Mouse (Mus musculus) embryonic facial prominence, embryonic 12.5 days (tissue): ENCODE data around the gene Hspe1. TPM values are rescaled to one million over a fixed set of nuclear protein-coding genes. Genes with fewer than 3 reads are reported as not detected.

Experiments
- ATAC-seq: fragments of 200-750 bp; cut with Nextera tagmentation; 2 replicates; pipeline ENCODE4 v1.8.0; 2017; ENCODE audit not compliant: insufficient number of reproducible peaks, insufficient read depth, low FRiP score, low TSS enrichment
- H3K27ac ChIP-seq: fragments of 300-500 bp; sonication (generic); 2 replicates; pipeline ENCODE4 v1.5.1; 2016; ENCODE audit warnings: mild to moderate bottlenecking
- H3K27me3 ChIP-seq: fragments of 300-500 bp; sonication (generic); 2 replicates; pipeline ENCODE4 v1.6.1; 2016; ENCODE audit warnings: mild to moderate bottlenecking, moderate library complexity
- H3K36me3 ChIP-seq: fragments of 300-500 bp; sonication (generic); 2 replicates; pipeline ENCODE4 v1.6.1; 2016; ENCODE audit warnings: mild to moderate bottlenecking
- H3K4me1 ChIP-seq: fragments of 300-500 bp; sonication (generic); 2 replicates; pipeline ENCODE4 v1.6.1; 2016
- H3K4me2 ChIP-seq: fragments of 300-500 bp; sonication (generic); replicated peaks from 2 replicates; pipeline ENCODE4 v1.6.1; 2016; ENCODE audit warnings: mild to moderate bottlenecking, moderate library complexity
- H3K4me3 ChIP-seq: fragments of 300-500 bp; sonication (generic); 2 replicates; pipeline ENCODE4 v1.5.1; 2016; ENCODE audit warnings: mild to moderate bottlenecking
- H3K9ac ChIP-seq: fragments of 300-500 bp; sonication (generic); 2 replicates; pipeline ENCODE4 v1.6.1; 2016; ENCODE audit warnings: mild to moderate bottlenecking, moderate library complexity
- H3K9me3 ChIP-seq: fragments of 300-500 bp; sonication (generic); 2 replicates; pipeline ENCODE4 v1.6.1; 2016; ENCODE audit warnings: mild to moderate bottlenecking, moderate library complexity
- WGBS: fragments of 180-500 bp; shearing (Covaris S2); methylation state at CpG from one replicate; pipeline ENCODE4 v1.1.7; 2016; 5-methylcytosine and 5-hydroxymethylcytosine counted together
- polyA plus RNA-seq: library from polyadenylated mRNA; unstranded; fragments of >200 nt; fragmentation: Nextera tagmentation; extraction: Ambion mirVana; gene quantifications from 2 replicates; pipeline ENCODE4 v1.2.1, GENCODE M21; 2016

The Hspe1 gene
- polyA plus RNA-seq, 1 experiment from 2014 or later: 440 TPM

GRCm38 (mm10) chr1:55087401-55087904, 479 bp upstream of the Hspe1 start:
- H3K36me3 ChIP-seq: peaks cover 43% of the 10 kb centered on the region
- H3K4me1 ChIP-seq: peaks cover 27% of the 10 kb centered on the region
- peak overlapping the region; percentile 96 for H3K4me3 ChIP-seq
- under 1% methylated on average over 43 of the region's 57 CpGs for WGBS
- peak overlapping the region; percentile 95 for H3K27ac ChIP-seq
- peak overlapping the region; percentile 92 for H3K4me2 ChIP-seq
- H3K27me3 ChIP-seq: no peaks in the 10 kb centered on the region
- no peaks in the 10 kb centered on the region for H3K9me3 ChIP-seq
- peak; percentile 81 for ATAC-seq
- peak overlapping the region; percentile 94 for H3K9ac ChIP-seq

DNA sequence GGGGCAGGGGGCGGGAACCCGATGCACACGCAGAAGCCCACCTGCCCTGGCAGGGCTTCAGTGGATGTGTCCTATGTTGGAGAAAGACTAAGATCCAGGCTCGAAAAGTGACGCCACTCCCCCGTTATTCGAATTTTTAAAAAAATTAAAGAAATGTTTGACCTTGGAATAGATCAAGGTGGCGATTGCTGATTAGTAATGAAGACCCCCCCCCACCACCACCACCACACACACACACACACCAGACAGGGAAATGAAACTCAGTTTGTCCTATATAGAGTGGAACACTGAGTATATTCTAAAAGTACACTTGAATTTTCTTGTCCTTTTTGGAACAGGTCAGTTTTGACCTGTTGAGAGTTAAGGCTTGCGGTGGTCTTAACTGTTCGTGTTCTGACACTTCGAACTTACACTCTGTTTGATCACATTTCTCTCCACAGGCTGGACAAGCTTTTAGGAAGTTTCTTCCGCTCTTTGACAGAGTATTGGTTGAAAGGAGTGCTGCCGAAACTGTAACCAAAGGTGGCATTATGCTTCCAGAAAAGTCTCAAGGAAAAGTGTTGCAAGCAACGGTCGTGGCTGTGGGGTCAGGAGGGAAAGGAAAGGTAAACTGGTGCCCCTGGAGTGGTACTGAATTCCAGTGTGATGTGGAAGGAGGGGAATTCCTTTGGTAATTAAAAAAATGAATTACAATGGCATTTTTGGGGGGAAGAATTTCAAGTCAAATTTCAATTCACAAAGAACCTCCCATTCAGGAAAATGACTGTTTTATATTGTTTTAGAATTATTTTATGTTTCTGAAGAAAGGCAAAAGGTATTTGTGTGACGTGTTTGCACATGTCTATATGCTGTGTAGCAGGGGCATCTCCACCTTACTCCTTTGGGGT, 922 bp downstream of the Hspe1 start:
- H3K27ac ChIP-seq: peak overlapping the region; percentile 95
- WGBS: 7% methylated on average over 16 of the region's 16 CpGs
- peaks cover 33% of the 10 kb centered on the region for H3K36me3 ChIP-seq
- no peaks in the 10 kb centered on the region for H3K27me3 ChIP-seq
- H3K9ac ChIP-seq: peak overlapping the region; percentile 94
- H3K4me1 ChIP-seq: peaks cover 27% of the 10 kb centered on the region
- no peaks in the 10 kb centered on the region for H3K9me3 ChIP-seq
- no peak; the same call in 1 of the 2 replicates for ATAC-seq
- H3K4me2 ChIP-seq: peak overlapping the region; percentile 92
- H3K4me3 ChIP-seq: peak overlapping the region; percentile 96

- Histone ChIP-seq H3K27me3 (no peaks in the 10 kb centered on the region), H3K4me3 (peak overlapping the region; percentile 9; the same call in 1 of the 2 replicates), H3K9me3 (no peaks in the 10 kb centered on the region), H3K9ac (peak overlapping the region; percentile 94), H3K36me3 (peaks cover 29% of the 10 kb centered on the region), H3K4me2 (peak overlapping the region; percentile 92), H3K4me1 (peaks cover 22% of the 10 kb centered on the region), H3K27ac (no peak overlapping the region)
- WGBS: 88% methylated on average over 5 of the region's 5 CpGs
- no peak for ATAC-seq
These were observed 1.6 kb downstream of the Hspe1 start for GRCm38 (mm10) chr1:55089498-55090064.

- H3K4me2 ChIP-seq: no peak overlapping the region
- no peak overlapping the region for H3K9ac ChIP-seq
- H3K27me3 ChIP-seq: no peaks in the 10 kb centered on the region
- no peak overlapping the region for H3K4me3 ChIP-seq
- H3K36me3 ChIP-seq: peaks cover 19% of the 10 kb centered on the region
- 81% methylated on average over 2 of the region's 2 CpGs for WGBS
- no peaks in the 10 kb centered on the region for H3K9me3 ChIP-seq
- H3K4me1 ChIP-seq: peaks cover 9% of the 10 kb centered on the region
- no peak overlapping the region for H3K27ac ChIP-seq
- ATAC-seq: no peak
These were observed 4.1 kb downstream of the Hspe1 start for GRCm38 (mm10) chr1:55092056-55092455.

DNA sequence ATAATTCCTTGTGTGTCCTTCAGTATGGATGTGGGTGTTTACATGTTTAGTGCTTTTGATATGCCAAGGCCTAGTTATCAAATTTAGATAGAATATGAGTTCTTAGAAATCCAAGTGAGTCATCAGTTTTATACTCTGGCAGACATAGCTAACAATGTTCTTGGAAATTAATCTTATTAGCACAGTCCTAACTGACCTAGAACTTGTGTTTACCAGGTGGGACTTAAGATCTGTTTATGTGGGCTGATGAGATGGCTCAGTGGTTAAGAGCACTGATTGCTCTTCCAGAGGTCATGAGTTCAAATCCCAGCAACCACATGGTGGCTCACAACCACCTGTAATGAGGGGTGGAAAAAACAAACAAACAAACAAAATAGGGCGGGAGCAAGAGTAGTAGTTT, 4.5 kb downstream of the Hspe1 start:
- Histone ChIP-seq H3K27ac (no peak overlapping the region), H3K36me3 (peaks cover 19% of the 10 kb centered on the region), H3K9ac (no peak overlapping the region), H3K4me2 (no peak overlapping the region), H3K4me3 (no peak overlapping the region), H3K27me3 (no peaks in the 10 kb centered on the region), H3K4me1 (peaks cover 9% of the 10 kb centered on the region), H3K9me3 (no peaks in the 10 kb centered on the region)
- WGBS: 82% methylated on average over 1 of the region's 1 CpGs
- no peak for ATAC-seq

GRCm38 (mm10) chr1:55106919-55107585, 19.1 kb downstream of the Hspe1 start:
- Histone ChIP-seq H3K36me3 (no peaks in the 10 kb centered on the region), H3K4me1 (no peaks in the 10 kb centered on the region), H3K27me3 (no peaks in the 10 kb centered on the region), H3K4me3 (no peak overlapping the region), H3K9ac (no peak overlapping the region), H3K27ac (no peak overlapping the region), H3K4me2 (no peak overlapping the region), H3K9me3 (no peaks in the 10 kb centered on the region)
- no peak for ATAC-seq
- 84% methylated on average over 9 of the region's 9 CpGs for whole genome bisulfite sequencing

GRCm38 (mm10) chr1:55107644-55108043, 19.7 kb downstream of the Hspe1 start:
- no peak overlapping the region for H3K27ac ChIP-seq
- H3K4me3 ChIP-seq: no peak overlapping the region
- H3K36me3 ChIP-seq: no peaks in the 10 kb centered on the region
- no peak for ATAC-seq
- H3K9ac ChIP-seq: no peak overlapping the region
- no peaks in the 10 kb centered on the region for H3K4me1 ChIP-seq
- 90% methylated on average over 1 of the region's 1 CpGs for WGBS
- H3K9me3 ChIP-seq: no peaks in the 10 kb centered on the region
- H3K27me3 ChIP-seq: no peaks in the 10 kb centered on the region
- H3K4me2 ChIP-seq: no peak overlapping the region

GRCm38 (mm10) chr1:55108473-55108872, 20.5 kb downstream of the Hspe1 start:
- ATAC-seq: no peak
- H3K36me3 ChIP-seq: no peaks in the 10 kb centered on the region
- no peak overlapping the region for H3K4me2 ChIP-seq
- no peak overlapping the region for H3K27ac ChIP-seq
- H3K9me3 ChIP-seq: no peaks in the 10 kb centered on the region
- H3K9ac ChIP-seq: no peak overlapping the region
- H3K27me3 ChIP-seq: no peaks in the 10 kb centered on the region
- no peaks in the 10 kb centered on the region for H3K4me1 ChIP-seq
- H3K4me3 ChIP-seq: no peak overlapping the region
- whole genome bisulfite sequencing: 54% methylated on average over 2 of the region's 2 CpGs

- Histone ChIP-seq H3K4me1 (no peaks in the 10 kb centered on the region), H3K27me3 (no peaks in the 10 kb centered on the region), H3K9me3 (no peaks in the 10 kb centered on the region), H3K27ac (no peak overlapping the region), H3K4me2 (no peak overlapping the region), H3K4me3 (no peak overlapping the region), H3K36me3 (no peaks in the 10 kb centered on the region), H3K9ac (no peak overlapping the region)
- 83% methylated on average over 4 of the region's 4 CpGs for WGBS
- ATAC-seq: no peak
These were observed 21.3 kb downstream of the Hspe1 start for GRCm38 (mm10) chr1:55109066-55109766.

DNA sequence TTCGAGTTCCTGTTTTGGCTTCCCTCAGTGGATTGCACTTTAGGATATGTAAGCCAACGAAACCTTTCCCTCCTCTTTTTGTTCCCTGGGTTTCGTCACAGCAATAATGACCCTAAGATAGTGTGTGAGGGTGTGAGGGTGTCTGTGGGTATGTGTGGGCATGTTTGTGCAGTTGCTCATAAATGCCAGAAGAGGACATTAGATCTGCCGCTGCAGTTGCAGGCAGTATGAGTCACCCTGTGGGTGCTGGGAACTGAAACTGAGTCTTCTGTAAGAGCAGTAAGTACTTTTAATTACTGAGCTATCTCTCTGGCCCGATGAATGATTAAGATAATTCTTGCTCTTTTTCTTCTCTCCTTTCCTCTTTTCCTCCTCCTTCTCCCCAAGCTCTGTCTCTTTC, 35.1 kb downstream of the Hspe1 start:
- Histone ChIP-seq H3K27me3 (no peaks in the 10 kb centered on the region), H3K9me3 (no peaks in the 10 kb centered on the region), H3K36me3 (no peaks in the 10 kb centered on the region), H3K27ac (no peak overlapping the region), H3K4me1 (no peaks in the 10 kb centered on the region), H3K4me3 (no peak overlapping the region), H3K9ac (no peak overlapping the region), H3K4me2 (no peak overlapping the region)
- no peak for ATAC-seq
- WGBS: 88% methylated on average over 5 of the region's 5 CpGs

- no peak overlapping the region for H3K27ac ChIP-seq
- H3K4me1 ChIP-seq: no peaks in the 10 kb centered on the region
- no peak overlapping the region for H3K9ac ChIP-seq
- no peaks in the 10 kb centered on the region for H3K27me3 ChIP-seq
- ATAC-seq: no peak
- H3K4me2 ChIP-seq: no peak overlapping the region
- H3K9me3 ChIP-seq: no peaks in the 10 kb centered on the region
- no peaks in the 10 kb centered on the region for H3K36me3 ChIP-seq
- WGBS: 85% methylated on average over 2 of the region's 2 CpGs
- H3K4me3 ChIP-seq: no peak overlapping the region
These were observed 35.6 kb downstream of the Hspe1 start for GRCm38 (mm10) chr1:55123561-55123960.
